Mouse (Mus musculus) heart, postnatal 36 days (tissue): ENCODE results near the gene Pla2g3. TPM values are rescaled to one million over a fixed set of nuclear protein-coding genes. Genes with fewer than 3 reads are reported as not detected.
A peak's percentile ranks its signal among the peaks of the same experiment; 100 is the strongest.

ENCODE experiments used
- DNase-seq, 2 experiments: peaks; one replicate each; pipeline ENCODE4 v3.0.0; 2021 to 2022
- intact Hi-C: fragments of 180-260 bp; cut with DNase I; formaldehyde crosslinking; loops from one replicate; pipeline ENCODE4 v1.15.1; 2025
- total RNA-seq, 2 experiments: library from RNA; stranded (reverse); gene quantifications; 2 replicates each; pipeline ENCODE4 v1.2.3; 2021

Gene Pla2g3
- total RNA-seq, 2 experiments from 2014 or later, result not detected

DNA sequence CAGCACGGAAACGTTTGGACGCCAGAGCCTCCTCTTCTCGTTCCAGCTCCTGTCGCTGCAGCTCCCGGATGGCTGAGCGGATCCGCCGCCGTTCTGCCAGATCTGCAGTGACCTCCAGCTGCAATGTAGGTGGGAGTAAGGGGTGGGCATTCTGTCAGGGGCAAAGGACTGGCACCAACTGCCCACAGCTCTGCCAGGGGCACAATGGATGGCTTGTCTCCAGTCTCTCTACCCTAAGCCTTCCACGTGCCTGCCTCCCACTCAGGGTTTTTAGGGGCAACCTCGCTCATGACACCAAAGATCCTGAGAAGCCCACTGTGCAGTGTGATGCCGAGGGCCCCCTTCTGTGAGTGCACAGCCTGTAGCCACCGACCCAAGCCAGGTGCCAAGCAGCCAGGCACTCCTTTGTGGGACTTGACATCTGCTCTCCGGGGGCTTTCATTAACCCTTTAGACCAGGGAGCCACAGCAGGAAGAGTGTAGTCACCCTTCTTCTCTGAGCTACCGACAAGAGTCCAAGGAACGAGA lies 45.4 kb downstream of the Pla2g3 start:
- DNase-seq, result peak; percentile 2 to 4
- intact Hi-C loops, result loop anchor here (10.0 kb wide), 1 partner anchor 381 kb away; the partner anchor contains the start of gene Slc35e4

DNA sequence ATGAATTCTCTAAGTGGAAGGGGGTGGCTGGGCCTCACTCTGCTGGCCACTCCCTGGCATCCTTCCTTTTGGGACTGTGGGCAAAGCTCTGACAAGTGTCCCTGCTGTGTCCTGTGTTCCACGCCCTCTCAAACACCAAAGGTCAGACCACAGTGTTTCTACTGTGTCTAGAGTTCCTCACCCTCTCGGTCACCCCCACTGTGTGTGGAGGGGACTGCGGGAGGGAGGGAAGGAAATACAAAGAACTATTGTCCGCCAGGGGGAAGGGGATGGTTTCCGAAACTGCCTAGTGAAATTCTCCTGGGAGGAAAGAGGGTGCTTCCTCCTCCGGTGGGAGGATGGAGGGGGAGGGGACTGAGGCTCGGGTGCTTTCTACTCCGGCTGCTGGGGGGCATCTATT lies 46.9 kb downstream of the Pla2g3 start:
- intact Hi-C loops, result loop anchor here (1.0 to 10.0 kb wide), 9 partner anchors 20 to 380 kb away; partner anchors contain the start of genes Morc2a, Selenom and Slc35e4
- DNase-seq, result no peak

DNA sequence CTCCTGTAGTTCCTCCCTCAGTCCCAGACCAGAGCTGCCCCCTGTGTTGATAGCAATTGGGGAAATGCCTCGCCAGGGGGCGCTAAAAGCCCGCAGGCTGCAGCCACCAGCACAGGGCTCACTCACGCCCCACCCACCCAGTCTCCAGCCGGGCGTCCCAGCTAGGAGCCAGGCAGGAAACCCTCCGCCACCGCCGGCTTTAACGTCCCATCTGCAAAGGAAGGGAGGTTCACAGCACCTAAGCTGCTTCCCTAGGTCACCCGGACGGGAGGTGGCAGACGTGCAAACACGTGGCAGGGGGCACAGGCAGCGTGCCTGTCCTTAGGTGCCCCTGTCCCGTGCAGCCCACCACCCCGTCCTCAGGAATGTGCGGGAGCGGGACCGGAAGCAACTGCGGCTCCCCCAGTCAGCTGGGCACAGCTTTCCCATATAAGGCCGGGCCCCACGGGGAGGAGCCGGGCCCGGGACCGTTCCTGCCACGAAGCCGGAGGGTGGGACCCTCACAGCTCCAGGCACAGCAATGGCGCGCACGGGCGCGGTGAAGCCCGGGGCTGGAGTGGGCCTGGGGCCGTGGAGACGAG lies 47.4 kb downstream of the Pla2g3 start:
- peak; percentile 98 for DNase-seq
- intact Hi-C loops, result loop anchor here (1.0 to 10.0 kb wide), 9 partner anchors 21 to 379 kb away; partner anchors contain the start of genes Morc2a, Selenom and Slc35e4

DNA sequence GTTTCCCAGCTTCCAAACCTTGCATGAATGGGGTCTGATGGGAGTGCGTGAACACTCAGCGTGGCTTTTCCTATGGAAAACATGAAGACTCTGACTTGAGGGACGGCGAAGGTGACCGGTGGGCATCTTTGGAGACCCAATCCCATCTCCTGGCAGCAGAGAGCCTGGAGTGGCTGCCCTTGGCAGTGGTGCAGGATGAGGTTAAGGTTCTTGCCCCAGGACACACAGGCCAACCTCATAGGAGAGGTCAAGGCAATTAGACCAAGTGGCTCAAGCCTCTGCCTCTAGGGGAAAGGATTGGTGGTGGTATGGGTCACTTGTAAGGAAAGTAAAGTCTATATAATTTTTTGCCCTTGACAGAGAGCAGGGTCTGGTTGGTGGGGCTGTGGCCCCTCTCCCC lies 48.0 kb downstream of the Pla2g3 start:
- intact Hi-C loops, result loop anchor here (5.0 to 10.0 kb wide), 2 partner anchors 156 to 379 kb away; partner anchors contain the start of gene Slc35e4
- DNase-seq, result no peak

DNA sequence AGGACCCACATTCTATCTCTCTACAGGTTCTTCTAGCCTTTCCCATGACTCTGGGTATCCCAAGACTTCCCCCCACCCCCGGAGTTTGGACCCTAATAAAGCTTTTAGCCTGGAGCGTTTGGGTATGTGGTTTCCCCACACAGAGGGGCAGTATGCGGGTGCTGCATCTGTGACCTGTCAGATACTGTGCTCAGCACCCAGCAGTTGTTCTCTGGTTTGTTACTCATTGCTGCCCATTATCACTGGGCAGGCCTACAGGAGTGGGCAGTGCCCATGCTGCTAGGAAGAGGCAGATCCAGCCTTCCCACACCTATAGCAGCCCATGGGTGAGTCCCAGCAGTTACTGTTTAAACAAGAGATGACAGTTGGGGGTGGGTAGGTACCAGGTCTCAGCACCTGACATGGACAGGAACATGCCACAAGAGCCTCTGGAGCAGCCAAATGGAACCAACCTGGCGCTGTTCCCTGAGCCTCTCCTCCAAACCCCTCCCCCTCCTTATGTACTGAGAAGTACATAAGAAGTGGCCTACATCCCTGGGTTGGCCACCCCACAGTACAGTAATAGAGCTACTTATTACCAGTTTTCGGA lies 48.8 kb downstream of the Pla2g3 start:
- DNase-seq, result peak in 1 of 2 experiments; percentile 8
- intact Hi-C loops, result loop anchor here (5.0 to 10.0 kb wide), 2 partner anchors 155 to 378 kb away; partner anchors contain the start of gene Slc35e4

DNA sequence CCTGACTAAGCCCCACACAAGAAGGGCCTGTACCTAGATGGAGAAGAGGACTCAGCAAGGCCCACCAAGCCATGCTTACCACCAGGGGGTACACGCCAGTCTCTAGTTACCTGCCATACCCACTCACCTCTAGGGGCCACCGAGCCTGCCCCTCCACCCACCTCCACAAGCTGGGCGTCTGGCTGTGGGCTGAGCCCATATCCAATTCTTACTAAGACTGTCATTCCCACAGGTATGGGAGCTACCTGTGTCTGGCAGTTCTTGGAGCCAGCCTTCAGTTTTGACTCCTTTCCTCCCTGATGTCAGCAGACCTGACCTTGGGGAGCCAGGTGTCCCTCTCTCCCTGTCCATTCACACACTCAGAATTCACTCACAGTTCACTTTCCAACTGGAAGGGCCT lies 49.6 kb downstream of the Pla2g3 start:
- intact Hi-C loops, result loop anchor here (5.0 to 10.0 kb wide), 2 partner anchors 155 to 377 kb away; partner anchors contain the start of gene Slc35e4
- DNase-seq, result peak in 1 of 2 experiments; percentile 2

DNA sequence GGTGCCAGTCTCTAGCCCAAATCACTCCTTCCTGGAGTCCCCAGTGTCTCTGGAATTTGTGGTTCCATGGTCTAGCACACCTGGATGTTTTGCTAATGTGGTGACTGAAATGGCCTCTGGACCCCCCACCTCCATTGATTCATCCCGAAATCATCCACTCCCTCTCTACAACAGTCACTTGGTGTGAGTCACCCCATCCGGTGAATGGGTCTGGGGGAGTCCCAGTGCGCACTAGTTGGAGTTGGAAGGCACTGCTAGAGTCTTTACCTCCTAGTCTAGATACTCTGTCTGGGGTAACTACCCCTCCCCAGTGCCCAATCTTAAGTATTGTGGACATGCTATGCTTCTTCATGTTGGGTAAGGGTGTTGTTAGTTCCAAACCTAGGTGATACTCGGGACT lies 50.3 kb downstream of the Pla2g3 start:
- intact Hi-C loops, result loop anchor here (5.0 to 10.0 kb wide), 2 partner anchors 154 to 376 kb away; partner anchors contain the start of gene Slc35e4

DNA sequence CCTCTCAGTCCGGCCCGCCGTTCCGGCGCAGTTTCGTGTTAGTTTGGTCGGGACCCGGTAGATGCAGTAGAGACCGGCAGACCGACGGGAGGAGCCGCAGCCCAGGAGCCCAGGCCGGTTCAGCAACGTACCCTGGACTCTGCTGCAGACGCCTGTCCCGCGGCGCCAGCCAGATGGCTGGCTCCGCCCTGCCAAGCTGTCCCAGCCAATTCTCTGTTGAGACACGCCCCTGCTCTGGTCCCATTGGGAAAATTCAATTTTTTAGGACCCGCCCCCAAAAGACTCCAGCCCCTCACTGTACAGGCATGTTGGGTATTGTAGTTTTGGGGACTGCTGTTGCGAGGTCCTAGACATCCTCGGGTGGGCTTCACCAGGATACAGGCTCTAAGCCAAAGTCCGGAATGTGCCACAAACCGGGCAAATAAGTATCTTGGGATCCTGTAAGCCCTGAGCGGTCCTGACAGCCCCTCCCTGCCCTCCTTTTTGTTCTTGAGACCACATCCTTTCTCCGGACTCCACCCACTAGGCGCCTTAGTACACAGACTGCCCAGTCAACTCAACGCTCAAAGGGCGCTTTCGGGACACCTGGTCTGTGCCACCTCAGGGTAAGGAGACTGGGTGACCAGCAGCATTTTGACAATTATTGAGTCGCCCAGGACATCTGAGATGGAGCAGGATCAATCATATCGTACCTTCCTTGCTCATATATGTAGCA lies 51.2 kb downstream of the Pla2g3 start:
- intact Hi-C loops, result loop anchor here (5.0 to 10.0 kb wide), 2 partner anchors 153 to 376 kb away; partner anchors contain the start of gene Slc35e4
- DNase-seq, result peak; percentile 92 to 93

More for the DNA sequence above, 50.3 kb downstream of the Pla2g3 start:
- DNase-seq, result no peak

DNA sequence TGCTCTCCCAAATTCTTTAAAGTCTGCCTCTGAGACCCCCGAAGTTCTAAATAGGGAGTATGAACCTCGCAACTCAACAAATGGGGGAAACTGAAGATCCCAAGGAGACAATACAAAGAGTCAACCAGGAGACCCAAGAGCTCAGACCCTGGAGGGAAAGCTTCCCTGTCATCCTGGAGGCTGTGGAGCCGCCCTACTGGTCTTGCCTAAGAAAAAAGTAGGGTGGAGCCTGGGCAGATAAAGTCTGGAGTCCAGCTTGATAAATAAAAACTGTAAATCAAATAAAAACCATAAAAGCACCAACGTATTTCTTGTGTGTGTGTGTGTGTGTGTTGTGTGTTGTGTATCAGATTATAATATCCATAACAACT lies 51.7 kb downstream of the Pla2g3 start:
- peak in 1 of 2 experiments; percentile 2 for DNase-seq
- intact Hi-C loops, result loop anchor here (5.0 to 10.0 kb wide), 2 partner anchors 152 to 375 kb away; partner anchors contain the start of gene Slc35e4

DNA sequence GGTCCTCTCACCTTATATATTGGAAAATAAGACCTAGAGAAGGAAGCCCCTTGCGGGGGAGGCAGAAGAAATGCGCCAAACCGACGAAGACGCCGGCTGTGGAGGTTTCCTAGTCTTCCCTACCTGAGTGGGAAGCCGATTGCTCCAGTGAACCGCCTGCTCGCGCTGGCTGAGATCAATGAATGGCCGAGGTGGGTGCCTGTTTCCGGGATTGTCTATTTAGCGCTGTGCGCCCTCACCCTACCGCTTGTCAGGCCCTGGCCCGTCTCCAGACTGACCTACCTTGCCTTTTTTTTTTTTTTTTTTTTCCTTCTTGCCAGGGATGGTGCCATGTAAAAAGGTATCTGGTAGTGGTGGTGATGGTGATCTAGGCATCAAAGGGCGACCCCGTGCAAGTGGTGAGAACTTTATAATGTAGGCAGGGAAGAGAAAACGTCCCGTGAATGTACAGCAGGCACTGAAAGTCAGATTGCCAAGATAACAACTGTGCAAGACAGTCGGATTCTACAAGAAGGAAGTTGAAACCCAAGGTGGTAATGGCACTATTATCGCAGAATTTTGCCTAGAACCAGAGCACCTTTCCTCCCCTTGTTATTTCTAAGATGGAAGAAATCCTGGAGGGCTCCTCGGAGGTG lies 52.5 kb downstream of the Pla2g3 start, which contains the start of gene Smtn:
Smtn (minus strand) TSS at position 162 of the 635 bp plus-strand sequence.
- intact Hi-C loops, result no loop called here
- DNase-seq, result no peak

DNA sequence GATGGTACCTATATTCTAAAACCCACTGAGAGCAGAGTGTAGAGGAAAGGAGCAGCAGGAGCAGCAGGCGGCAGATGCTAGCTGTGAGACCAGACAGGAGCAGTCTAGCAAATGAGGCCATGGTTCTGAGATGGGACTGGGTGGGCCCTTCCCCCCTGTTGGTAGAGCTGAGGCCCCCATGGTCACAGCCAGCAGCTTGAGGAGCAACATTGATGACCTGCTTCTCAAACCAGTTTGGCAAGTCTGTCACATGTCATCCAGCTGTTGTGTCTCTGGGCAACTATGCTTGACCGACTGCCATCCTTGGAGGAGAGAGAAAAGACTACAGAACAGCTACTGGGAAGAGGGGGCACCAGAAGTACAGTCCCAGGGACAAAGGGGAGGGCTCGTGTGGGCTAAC lies 53.8 kb downstream of the Pla2g3 start:
- no peak for DNase-seq
- intact Hi-C loops, result no loop called here

DNA sequence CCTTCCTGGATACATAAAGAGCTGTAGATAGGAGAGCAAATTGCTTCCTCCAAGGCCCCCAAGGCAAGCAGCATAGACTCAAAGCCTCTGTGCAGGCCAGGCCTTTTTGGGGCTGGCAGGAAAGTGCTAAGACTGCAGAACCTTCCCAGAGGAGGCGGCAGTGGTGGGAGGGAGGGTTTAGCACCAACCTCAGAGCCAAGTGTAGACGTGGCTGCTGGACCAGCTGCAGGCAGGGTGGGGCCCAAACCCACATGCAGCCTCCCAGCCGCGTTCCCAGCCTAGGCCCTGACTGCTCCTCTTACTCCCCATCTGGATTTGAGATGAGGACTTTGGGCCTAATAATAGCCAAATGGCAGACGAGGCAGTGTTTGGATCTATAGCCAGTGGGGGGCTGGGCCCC lies 54.9 kb downstream of the Pla2g3 start:
- intact Hi-C loops, result no loop called here
- DNase-seq, result peak; percentile 72 to 77

DNA sequence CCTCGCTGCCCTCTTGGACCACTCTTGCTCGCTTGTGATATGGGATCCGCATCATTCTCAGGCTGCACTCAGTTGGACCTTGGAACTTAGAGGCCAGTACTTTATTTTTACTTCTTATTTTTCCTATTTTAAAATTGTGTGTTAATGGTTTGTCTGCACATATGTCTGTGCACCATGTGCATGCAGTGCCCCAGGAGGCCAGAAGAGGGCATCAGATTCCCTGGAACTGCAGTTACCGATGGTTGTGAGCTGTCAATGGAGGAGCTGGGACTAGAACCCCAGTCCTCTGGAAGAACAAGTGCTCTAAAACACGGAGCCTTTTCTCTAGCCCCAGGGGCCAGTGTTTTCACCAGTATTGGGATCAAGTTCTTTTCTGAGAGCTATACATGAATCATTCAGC lies 56.3 kb downstream of the Pla2g3 start:
- DNase-seq, result peak in 1 of 2 experiments; percentile 3
- intact Hi-C loops, result no loop called here

DNA sequence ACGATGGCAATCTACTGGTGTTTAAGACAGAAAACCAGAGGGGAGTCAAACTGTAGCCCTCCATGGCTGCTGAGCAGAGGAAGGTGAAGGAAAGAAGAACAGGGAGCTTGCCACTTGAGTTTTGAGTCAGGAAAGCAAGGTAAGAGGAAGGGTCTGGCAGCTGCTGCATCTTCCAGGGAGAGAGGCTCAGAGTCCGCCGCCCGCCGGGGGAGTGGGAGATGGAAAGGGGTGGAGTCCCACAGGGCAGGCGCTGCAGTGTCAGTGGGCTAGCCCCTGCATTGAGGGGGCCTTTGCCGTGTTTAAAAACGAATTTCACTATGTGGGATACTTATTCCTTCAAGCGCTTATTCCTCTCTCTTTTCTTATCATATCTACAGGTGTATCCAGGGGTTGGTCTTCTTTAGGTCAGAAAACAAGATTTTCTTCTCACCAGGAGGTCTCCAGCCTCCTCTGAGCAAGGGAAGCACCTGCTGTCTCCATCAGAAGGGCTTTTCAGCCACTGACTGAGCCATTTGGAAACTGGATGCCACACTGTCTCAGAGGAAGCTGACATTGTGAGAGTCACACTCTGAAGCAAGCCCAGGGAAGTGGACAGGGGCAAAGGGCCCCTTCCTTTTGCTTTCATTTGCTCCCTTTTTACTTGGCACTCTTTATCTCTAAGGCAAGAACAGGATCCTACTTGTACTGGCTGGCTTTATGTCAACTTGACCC lies 57.6 kb downstream of the Pla2g3 start:
- intact Hi-C loops, result no loop called here
- no peak for DNase-seq

DNA sequence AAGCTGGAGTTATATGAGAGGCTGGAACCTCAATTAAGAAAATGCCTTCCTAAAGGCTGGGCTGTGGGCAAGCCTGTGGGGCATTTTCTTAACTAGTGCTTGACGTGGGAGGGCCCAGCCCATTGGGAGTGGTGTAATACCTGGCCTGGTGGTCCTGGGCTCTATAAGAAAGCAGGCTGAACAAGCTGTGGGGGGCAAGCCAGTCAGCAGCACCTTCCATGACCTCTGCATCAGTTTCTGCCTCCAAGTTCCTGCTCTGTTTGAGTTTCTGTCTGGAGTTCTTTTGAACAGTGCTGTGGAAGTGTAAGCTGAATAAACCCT lies 58.1 kb downstream of the Pla2g3 start:
- intact Hi-C loops, result no loop called here

DNA sequence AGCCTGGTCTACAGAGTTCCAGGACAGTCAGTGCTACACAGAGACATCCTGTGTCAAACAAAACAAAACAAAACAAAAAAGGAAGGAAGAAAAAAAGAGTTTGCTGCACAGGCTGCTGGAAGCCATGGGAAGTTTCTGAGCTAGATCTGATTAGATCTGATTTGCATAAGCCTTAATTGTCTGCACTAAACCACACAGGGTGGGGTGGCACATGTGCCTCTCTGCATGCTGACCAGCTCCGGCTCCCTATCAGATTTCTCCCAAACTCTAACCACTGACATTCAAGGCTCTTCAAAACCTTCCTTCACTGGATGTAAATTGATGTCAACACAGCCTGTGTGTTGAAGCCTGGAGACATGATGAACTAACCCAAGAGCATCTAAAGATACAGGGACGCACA lies 59.0 kb downstream of the Pla2g3 start:
- intact Hi-C loops, result no loop called here
- DNase-seq, result no peak

More for the DNA sequence above, 58.1 kb downstream of the Pla2g3 start:
- no peak for DNase-seq

DNA sequence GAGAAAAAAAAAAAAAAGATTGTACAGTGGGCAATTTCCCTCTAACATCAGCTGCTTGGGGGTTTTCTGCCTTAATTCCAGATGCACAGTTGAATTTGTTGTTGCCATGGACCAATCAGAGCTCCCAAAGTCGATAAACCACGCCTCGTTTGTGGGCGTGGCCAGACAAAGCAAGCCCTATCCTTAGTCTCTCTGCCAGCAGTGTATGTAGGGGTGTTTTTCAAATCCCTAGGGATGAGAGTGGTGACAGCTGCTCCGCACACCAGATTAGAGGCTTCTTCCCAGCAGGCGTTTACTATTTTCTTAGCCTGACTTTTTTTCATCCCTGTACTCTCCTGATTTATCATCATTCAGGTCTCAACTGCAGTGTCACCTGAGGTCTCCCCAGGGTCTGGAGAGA lies 59.9 kb downstream of the Pla2g3 start:
- intact Hi-C loops, result no loop called here
- DNase-seq, result no peak

DNA sequence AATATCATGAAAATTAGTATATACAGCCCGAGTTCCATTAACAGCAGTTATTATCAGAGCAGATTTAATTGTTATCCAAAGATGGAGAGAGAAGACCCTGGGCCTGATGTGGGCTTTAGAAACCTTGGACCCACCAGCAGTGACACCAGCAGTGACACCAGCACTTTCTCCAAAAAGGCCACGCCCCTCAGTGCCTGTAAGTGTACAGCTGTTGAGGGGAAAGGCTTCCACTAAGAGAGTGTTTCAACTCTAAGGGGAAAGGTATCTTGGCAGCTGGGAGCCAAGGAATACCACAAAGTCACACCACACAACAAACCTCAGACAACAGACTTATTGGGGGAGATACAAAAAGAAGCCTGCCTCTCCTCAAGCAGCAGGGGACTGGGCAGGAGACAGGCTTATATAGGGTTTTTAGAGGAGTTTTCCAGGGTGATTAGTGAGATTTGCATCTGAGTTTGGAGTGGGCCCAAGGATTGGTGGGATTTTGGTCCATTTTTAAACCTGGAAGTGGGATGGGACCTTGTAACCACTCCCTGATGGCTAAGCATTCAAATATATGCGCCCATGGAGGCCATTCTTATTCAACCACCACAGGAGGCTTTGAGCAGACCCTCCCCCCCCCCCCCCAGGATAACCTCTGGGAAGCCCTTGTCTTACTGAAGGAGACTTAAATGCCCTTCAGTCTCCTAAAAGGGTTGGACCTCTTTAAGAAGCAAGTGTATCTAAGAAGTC lies 60.6 kb downstream of the Pla2g3 start:
- intact Hi-C loops, result no loop called here

More for the DNA sequence above, 60.6 kb downstream of the Pla2g3 start:
- DNase-seq, result no peak
